Mouse (Mus musculus) erythroblast, embryonic 14.5 days (primary cell): ENCODE measurements around the gene Srek1ip1.

Experiments
- GATA1 ChIP-seq: IDR thresholded peaks from 2 replicates; pipeline ENCODE4 v1.6.1; 2012; ENCODE audit warnings: low read length, inconsistent platforms, mixed read lengths
- TAL1 ChIP-seq: IDR thresholded peaks from 3 replicates; pipeline ENCODE4 v1.6.1; 2012; ENCODE audit warnings: low read length, inconsistent platforms, mixed read lengths

- no peak for TF ChIP-seq TAL1
- no peak for TF ChIP-seq GATA1
Measured at GRCm38 (mm10) chr13:104799067-104799466, 6.8 kb downstream of the Srek1ip1 start.
